Mouse (Mus musculus) spleen, postnatal 10 days (tissue): ENCODE data around the gene Sbk1.

Source experiments
- DNase-seq, 2 experiments: peaks; one replicate each; pipeline ENCODE4 v3.0.0; 2021 to 2022; ENCODE audit warnings: low spot score in 2 of 2

Gene Sbk1

DNA sequence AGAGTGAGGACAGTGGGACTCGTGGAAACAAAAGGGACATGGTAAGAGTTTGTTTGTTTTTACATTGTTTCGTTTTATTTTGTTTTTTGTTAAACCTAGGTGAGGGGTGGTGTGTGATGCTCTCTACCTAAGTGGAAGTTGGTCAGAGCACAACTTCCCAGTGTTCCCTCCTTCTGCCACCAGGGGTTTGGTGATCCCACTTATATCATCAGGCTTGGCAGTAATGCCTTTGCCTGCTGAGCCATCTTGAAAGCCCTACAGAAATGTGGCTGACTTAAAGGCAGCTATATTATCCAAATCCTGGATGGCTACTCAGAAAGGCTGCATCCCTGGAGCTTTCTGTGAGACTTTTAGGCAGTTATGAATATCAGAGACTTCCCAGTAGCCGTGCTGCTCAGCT lies 60.3 kb downstream of the Sbk1 start:
- DNase-seq: no peak

DNA sequence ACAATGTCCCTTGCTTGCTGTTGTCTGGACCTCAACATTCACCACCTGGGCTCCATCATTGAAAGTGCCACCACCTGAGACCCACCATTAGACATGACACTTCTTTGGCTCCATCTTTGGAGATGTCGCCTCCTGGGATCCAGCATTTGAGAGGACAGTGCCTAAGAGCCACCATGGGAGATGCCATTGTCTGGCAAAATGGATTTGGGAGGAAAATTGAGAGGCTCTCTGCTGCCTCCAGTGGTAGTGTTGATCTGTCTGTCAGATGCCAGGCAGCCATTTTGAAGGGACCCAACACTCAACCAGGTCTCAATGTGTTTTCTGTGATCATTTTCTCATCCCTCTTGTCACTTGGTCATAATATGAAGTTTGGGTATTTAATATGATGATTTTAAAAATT lies 63.1 kb downstream of the Sbk1 start:
- DNase-seq: peak in 1 of 2 experiments; percentile 22

DNA sequence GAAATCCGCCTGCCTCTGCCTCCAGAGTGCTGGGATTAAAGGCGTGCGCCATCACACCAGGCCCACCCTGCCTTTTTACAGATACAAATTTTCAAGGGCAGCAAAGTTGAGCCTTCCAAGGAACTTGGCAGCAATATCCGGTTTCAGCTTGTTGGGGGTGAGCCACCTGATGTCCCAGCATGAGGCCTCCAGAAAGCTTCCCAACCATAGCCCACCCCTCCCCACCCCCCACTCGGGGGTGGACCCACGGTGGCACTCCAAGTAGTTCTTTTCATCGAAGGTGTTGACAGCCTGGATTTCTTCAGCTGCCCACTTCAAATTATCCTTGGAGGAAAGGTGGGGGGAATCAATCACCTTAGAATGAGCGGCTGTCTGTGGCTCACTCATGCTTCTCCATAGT lies 66.5 kb downstream of the Sbk1 start:
- DNase-seq: no peak

DNA sequence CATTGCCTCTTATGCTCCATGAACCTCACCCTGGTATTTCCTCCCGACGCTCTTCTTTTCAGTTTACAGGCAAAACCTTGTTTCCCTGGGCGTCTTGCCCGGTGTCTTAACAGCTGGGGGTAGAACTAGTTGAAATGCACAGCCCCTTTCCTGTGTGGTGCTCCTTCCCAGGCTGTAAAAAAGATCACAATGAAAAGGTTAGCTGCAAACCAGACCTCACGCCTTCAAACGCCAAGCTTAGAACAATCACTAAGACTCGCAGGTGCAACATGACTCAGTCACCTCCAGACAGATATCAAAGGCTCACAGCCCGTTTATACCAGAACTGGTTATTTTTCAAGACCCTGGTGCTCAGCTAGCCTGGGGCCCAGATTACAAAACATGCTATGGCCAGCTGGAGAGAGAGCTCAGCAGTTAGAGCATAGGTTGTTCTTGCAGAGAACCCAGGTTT lies 67.1 kb downstream of the Sbk1 start:
- no peak for DNase-seq

DNA sequence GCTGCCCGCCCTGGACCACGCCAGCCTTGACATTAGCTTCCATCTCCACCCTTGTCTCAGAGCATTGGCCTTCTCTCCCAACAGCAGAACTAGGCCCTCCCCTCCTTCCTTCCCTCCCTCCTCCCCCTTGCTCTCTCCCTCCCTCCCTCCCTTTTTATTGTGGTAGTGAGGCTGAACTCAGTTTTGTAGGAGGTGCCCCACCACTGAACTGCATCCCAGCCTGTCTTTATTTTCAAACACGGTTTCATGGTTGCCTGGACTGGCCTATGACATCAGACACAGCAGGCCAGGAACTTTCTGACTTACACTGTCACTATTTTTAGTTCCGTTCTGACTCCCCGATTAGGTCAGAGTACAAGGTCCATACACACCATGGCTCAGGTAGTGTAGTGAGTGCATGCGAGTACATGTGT lies 67.8 kb downstream of the Sbk1 start:
- DNase-seq: no peak

DNA sequence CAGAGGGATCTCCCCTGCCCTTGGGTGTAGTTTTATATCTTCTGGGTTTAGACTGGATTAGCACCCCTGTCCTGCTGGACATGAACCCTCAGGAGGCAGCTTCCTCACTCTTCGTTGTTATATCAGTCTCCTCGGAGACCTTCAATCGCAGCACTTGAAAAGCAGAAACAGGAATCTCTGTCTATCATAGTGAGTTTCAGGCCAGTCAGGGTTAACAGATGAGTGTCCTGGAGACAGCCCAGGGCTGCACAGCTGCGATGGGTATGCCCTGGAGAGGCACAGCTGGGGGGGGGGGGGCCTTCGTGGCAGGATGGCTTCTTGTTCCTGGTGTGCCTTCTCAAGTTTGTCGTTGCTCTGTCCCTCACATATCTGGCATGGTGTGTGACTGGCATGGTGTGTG lies 68.5 kb downstream of the Sbk1 start:
- no peak for DNase-seq
